Mouse (Mus musculus) embryo, embryonic 10.5 days (tissue): ENCODE results near the gene Xrcc6.

Experiments
- DNase-seq: peaks from one replicate; pipeline ENCODE4 v3.0.0-alpha.2; 2015; ENCODE audit warnings: low spot score

Gene Xrcc6

DNA sequence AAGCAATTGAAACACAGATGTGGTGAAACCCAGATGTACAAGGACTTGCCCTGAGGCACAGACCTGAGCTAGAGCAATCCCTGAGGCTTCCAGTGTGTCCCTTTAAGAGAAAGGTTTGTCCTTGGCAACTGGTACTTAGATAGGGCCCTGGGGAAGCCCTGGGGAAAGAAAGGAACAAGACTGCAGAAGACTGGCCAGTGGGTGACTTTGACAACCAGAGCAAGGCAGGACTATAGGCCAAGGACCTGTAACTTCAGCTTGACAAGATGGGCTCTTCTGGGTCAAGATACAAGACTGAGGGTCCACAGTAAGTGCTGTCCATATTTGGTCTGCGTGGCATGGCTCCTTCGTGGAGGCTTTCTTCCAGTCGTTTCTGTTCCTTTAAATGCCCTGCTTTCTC is at the start of gene Xrcc6:
Xrcc6 (plus strand) TSS at position 190 of the 400 bp plus-strand sequence.
- no peak for DNase-seq

DNA sequence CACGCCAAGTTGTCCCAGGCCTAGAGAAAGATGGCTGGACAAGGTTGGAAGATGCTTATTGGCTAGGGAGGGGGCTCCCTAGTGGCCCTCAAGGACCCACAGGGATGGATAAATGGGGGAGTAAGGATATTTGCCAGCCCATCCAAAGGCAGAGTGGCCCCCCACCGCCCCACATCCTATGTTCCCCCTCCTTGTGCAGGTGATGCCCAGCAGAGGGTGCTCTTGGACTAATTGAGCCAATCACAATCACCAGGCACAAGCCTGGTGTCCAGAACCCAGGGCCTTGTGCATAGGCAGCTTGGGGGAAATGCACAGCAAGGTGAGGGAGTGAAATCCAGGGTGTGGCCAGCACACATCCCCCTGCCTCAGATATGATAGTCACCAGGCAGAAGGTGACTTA is 49.4 kb upstream of the Xrcc6 start:
- DNase-seq = peak; percentile 76

DNA sequence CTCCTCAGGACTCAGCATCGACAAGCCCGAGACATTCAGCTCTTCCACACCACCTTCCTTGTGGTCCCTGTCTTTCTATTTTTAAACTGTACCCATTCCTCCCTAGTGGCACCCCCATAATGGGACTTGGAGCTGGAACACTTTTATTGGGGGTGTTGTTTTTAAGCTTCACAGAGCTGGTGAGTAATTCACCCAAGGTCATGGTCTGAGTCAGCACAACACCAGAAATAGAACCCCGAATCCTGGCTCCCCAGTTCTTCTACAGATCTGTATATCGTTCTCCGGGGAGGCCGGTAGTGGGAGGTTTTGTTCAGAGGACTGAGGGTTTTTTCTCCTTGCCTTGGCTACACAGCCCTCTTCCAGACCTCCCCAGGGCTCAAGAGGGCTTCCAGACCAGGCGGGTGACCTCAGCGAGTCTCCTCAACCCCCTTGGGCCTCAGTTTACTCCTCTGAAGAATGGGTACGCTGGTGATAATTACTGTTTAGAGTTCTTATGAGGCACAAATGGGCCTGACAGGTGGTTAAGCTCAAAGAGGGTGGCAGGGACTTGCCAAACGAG is 48.4 kb upstream of the Xrcc6 start:
- no peak for DNase-seq

DNA sequence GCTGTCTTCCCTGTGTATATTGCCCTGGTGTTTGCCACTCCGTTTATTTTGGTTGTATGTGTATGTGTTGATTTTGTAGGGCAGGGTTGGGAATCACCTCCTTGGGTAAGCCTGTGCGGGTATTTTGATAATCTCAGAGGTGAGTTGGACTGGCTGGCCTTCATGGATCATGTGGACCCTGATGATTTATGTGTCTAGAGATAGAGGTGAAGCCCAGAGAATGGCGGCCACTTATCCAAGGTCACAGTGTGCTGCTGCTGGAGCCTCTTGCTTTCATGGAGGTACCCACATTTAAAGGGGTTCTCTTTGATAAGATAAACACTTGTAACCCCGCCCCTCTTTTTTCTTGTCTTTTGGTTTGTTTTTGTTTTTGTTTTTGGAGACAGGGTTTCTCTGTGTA is 47.9 kb upstream of the Xrcc6 start:
- DNase-seq = no peak

DNA sequence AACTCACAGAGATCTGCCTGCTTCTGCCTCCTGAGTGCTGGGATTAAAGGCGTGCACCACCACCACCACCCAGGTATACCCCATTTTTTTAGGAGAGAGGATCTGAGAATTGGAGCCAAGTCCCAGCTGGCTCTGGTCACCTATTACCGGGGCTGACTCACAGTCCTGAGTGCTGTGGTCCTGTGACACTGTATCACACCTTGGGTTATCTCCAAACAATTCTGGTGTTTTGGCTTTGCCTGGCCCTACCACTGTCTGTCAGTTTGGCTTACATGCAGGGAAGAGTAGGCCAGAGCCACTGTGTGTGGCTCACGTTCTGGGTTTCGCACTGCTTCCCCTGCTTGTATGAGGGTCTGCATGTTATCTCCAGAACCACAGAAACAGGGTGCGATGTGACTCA is 47.4 kb upstream of the Xrcc6 start:
- DNase-seq = no peak

DNA sequence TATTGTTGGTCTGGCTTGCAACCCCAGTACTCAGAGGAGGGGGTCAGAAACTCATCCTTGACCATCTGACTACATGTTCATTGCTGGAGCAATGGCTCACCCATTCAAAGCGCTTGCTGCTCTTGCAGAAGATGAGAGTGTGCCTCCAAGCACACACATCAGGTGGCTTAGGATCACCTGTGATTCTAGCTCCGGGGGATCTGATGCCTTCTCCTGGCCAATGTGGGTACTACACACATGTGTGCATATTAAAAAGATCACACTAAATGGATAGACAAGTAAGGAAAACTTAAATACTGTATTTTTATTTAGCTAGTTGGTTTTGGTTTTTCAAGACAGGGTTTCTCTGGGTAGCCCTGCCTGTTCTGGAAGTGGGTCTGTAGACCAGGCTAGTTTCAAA is 46.6 kb upstream of the Xrcc6 start:
- no peak for DNase-seq

DNA sequence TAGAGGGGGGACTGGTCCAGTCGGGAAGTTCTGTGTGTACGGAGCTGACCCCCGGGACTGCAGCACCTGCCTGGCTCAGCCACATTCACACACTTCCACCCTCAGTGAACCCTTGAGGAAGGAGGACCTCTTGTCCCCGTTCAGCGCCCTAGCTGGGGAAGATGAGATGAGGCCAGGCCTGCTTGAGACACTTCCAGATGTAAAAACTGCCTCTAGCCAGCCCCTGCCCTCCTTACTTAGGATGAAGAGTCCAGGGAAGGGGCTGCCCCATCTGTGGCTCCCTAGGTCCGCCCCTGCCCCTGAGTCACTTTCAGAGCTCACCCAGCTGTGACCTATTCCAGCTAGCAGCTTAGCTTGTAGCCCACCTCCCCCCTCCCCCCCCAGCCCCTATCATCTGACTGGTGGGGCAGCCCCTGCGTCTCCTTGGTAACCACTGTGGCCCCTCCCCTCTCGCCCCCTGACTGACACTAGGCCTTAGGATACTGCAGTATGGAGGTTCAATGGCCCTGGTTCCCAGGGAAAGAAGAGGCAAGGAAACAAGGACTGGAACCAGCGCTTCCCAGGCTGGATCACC is 44.4 kb upstream of the Xrcc6 start:
- peak; percentile 89 for DNase-seq

DNA sequence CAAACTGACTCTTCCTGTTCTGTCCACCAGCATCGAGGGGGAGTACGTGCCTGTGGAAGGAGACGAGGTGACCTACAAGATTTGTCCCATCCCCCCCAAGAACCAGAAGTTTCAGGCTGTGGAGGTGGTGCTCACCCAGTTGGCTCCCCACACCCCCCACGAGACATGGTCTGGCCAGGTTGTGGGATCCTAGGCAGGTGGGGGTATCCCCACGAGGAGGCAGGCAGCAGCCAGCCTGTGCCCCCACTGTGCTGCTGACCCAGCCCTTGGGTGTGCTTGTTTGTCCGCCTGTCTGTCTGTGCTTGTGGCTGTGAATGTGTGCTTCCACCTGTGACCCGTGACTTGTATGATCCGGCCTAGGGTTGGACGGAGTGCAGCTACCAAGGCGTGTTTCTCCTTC is 38.6 kb upstream of the Xrcc6 start:
- DNase-seq = no peak

DNA sequence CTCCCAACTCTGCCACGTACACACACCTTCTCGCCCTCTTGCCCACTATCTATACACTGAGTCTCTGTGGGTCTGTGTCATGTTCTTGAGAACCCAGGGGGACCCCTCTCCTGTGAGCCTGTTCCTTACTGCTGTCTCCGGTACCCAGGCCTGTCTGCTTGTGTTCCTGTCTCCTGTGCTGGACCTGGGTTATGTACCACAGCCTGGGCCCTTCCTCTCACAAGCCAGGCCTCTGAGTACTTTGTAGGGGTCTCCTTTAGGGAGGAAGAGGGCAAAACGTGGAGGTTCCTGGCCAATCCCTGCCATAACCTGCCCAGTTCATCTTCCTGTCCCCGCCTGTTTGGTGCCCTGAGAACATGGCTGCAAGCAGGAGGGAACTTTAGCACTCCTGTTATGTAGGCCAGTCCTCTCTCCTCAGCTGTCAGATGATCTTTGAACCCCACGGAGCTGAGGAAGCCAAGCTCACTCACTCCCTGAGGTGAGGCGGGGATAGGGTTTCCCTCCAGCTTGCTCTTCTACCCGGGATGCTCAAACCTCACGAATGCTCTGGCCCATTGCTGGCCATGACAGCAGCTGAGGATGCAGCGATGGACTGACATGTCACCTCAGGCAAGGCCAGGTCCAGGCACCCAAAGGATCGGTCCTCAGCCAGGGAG is 38.0 kb upstream of the Xrcc6 start:
- DNase-seq = no peak

DNA sequence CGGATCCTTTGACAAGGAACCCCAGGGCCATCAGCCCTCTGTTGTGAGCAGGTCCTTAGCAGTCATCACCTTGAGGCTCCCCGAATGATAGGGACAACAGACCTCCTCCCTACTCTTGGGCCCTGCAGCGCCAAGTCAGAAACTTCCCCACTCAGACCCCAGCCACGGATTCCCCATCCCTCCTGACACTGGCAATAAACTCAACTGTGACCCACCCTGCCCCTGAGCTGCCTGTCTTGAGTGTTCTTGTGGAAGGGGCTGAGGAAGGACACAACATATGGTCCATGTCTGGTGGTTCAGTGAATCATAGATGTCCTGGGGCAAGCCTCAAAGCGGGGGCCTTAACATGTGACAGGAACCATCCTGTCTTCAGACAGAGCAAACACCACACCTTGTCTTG is 36.9 kb upstream of the Xrcc6 start:
- DNase-seq = no peak

DNA sequence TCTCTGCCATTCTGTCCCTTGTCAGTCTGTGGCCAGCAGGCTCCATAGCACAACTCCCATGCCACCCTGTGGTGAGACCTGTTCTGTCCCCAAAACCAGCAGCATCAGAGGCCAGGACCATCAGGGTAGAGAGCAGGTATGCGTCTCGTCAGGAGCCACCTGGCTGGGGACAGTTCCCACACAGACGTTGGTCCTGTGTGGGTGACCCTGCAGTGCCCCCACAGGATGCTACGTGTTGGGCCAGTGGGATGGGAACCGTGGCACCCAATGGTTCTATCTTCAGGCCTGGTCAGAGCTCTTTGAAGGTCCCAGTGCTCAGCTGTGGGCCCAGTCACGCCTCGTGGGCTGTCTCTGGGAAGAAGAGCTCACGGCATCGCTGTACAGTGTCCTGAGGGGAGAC is 36.5 kb upstream of the Xrcc6 start:
- no peak for DNase-seq

DNA sequence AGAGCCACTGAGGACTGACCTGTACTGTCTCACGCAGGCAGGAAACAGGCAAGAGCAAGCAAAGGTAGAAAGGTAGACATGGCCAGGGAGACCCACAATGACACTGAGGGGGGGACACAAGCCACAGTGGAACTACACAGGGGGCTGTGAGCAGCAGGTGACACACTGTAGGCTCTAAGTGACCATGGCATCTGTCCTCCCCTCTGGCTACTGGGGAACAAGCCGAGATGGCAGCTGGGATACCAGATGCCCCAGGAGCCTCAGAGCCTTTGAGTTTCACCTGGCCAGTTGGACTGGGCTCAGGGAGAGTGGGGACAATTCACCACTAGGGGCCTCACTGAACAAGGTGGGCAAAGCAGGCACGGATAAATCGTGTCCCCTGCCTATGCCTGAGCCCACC is 35.3 kb upstream of the Xrcc6 start:
- DNase-seq = no peak

DNA sequence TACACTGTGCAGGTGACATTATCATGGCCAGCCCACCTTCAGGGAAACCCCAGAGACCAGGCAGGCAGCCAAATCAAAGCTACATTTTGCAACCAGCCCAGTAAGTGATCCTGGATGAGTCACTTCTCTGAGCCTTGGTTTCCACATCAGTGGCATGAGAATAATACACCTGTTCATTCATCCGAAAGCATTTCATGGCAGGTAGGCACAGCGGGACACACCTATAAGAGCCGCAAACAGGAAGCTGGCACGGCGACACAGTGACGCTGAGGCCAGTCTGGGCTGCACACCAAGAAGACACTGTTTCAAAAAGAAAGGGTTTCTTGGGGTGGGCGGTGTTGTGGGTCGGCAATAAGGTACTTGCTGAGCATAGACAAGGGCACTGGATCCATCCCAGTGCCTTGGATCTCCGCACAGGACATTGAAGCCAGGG is 33.5 kb upstream of the Xrcc6 start:
- DNase-seq = no peak

DNA sequence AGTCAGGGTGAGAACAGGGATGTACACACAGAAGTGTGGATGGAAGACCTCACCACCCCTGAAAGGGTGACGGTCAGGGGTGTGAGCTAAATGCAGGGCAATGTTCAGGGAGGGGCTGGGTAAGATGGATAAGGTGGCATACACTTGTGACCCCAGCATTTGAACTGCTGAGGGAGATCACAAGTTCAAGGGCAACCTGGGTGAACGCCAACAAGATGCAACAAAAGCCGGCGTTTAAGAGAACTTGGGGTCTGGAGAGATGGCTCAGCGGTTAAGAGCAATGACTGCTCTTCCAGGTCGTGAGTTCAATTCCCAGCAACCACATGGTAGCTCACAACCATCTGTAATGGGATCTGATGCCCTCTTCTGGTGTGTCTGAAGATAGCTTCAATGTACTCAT is 32.9 kb upstream of the Xrcc6 start:
- no peak for DNase-seq

DNA sequence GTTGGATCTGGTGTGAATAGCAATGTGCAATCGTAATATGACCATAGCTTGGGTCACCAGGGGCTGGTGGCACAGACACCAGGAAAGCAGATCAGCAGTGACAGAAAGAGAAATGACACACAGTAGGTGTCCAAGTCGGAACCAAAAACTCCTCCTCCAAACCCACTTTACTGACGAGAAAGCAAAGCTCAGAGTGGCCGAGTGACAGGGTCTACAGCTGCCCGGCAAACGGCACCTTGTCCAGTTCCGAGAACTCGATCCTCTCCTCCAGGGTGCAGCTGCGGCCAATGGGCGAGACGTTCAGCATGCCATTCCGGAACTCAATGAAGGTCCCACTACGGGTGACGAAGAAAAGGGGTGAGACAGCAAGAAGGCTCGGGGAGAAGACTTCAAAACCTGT is 32.2 kb upstream of the Xrcc6 start:
- DNase-seq = no peak

DNA sequence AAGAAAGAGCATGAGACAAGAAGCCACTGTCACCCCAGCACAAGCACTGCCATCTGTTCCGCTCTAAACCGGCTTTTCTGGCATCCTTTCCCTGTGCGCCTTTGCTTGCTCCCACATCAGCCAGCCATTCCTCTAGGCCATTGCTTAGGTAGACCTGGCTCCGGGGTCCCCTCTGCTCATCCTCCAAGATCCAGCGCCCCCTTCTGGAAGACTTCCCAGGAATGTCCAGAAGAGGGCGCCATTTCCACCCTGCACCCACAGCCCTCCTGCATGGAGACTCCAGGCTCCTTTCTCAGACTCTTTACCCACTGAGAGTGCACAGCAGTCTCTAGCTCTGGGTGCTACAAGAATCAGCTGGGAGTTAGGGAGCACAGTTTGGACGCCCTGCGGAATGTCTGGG is 31.2 kb upstream of the Xrcc6 start:
- DNase-seq = peak; percentile 69

DNA sequence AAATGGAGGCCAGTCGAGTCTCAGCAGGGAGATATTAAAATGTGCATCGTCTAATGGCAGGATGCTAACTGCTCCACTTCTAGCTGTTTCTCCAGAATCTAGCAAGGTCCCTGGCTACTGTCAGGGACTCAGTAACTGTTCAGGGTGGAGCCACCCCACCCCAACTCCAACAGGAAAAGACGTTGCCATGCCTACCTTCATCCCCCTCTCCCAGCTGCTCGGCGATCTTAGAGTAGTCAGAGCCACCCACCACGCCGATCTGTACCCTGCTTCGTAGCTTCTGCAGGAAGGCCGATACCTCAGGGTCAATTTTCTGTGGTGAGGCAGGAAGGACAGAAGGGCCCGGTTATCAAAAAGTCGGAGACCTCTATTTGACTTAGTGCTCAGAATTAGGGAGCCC is 30.0 kb upstream of the Xrcc6 start:
- DNase-seq = no peak

DNA sequence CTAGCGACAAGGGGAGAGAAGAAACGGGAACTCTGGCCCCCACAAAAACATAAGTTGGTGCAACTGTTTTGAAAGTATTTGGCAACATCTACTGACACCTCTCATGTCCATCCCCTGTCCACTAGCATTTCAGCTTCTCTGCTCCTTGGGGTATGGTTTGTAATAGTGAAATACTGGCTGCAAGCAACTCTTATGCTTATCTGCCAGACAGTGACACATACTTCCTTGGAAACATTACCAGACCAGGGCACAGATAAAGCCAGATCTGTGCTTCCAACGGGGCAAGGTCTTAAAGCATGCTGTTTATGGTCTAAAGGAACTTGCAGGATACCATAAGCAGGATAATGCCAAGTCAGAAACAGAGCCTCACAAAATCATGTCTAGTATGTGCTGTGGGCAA is 28.7 kb upstream of the Xrcc6 start:
- DNase-seq = no peak

DNA sequence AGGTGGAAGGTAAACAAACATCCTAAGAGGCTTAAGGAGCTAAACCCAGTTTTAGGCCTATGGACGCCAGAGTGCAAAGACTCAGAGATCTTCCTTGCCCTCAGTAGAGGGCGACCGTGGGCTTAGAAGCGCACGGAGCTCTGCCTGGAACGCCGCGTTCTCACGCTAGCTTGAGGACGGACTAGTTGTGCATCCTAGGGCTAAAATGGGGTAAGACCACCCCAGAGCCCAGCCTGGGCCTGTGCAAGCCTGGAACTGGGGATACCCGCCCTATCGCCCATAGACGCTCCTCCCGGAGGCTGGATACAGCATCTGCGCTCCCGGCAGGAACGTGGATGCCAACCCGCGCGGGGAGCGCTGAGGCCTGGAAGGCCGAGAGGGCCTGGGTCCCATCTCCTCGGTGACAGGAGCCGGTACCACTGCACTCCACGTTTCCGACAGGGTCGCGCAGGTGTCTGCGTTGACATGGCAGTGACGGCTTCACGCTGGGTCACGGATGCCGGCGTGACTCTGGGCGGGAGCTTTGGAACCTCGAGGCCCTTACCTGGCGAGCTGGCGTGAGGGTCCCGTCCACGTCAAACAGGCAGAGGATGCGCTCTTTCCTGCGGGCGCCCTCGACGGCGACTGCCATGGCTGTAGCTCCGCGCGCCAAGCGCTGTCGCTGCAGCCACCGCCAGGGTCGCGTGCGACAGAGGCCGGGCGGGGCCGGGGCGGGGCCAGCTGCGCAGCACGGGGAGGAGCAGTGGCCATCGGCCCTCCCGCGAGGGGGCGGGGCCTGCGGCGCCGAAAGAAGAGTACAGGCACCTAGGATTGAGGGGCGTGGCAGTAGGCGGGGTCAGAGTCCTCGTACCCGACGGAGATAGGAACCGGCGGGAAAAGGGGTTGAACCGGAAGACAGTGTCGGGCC is 27.2 kb upstream of the Xrcc6 start, which contains the start of gene Pmm1:
Pmm1 (minus strand) TSS at position 760 of the 907 bp plus-strand sequence.
- DNase-seq = peak; percentile 99

DNA sequence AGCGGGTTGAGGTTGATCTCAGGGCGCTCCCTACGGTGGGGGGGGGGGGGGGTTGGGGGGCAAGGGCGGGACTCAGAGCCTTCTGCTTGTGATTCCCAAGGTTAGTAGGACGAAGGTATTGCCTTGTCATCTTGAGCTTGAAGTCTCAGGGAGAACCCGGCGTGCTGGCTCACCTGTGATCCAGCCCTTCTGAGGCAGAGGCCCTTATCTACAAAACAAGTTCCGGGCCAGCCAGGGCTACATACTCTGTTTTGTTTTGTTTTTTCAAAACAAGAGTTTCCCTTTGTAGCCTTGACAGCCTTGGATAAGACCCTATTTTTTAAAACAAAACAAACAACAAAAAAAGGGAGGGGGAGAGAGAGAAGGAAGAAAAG is 26.6 kb upstream of the Xrcc6 start:
- no peak for DNase-seq

DNA sequence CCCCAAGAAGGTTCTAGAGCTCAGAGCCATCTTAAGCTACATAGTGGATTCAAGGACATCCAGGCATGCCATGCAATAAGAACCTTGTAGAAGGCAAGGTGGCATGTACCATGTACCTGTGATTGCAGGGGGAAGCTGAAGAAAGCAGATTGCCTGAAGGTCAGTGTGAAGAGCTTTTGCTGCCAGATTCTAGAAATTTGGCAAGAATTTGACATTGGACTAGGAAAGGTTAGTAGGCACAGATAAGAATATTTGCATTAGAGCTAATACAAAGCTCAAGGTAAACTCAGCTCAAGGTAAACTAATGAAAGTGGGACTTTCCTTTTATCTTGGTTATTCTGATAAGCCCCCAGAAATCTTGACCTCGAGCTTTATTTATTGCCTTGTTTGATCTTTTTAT is 23.4 kb upstream of the Xrcc6 start:
- no peak for DNase-seq

DNA sequence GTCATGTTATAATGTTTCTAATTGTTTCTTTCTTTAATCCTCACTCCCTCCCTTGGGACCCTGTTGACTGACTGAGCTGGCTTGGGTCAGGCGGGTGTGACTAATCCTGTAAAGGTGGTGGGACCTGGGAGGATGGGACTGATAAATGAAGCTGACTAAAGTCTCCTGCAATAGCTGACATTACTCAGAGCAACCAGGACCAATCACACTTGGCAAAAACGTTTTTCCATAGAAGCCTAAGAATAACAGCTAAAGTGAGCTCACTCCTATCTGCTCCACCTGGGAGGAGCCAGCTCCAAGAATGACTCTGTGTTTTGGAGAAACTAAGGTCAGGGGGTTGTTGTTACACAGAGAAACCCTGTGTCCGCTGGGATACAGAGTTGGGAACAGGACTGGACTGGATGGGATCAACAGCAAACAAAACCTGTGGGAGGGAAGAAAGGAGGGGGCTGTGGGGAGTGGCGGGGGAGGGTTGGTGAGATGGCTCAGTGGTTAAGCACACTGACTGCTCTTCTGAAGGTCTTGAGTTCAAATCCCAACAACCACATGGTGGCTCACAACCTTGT is 22.6 kb upstream of the Xrcc6 start:
- DNase-seq = no peak
